Mouse (Mus musculus) cerebellum, adult 18-20 months (tissue): ENCODE measurements around the gene Dnajc17.

ENCODE experiments used
- DNase-seq, 2 experiments: peaks; one replicate each; pipeline ENCODE4 v3.0.0; 2021

The Dnajc17 gene

GRCm38 (mm10) chr2:119208344-119209175 lies at the start of gene Dnajc17, which contains the start of gene Zfyve19:
Gene Dnajc17 (minus strand): TSS chr2:119208795.
Gene Zfyve19 (plus strand): TSS chr2:119208617.
- peak; percentile 96 to 99 for DNase-seq

- DNase-seq, result no peak
Observed at GRCm38 (mm10) chr2:119254976-119255375, 46.4 kb upstream of the Dnajc17 start.

GRCm38 (mm10) chr2:119250826-119251478 lies 42.4 kb upstream of the Dnajc17 start:
- DNase-seq, result peak; percentile 86 to 92

GRCm38 (mm10) chr2:119250377-119250776 lies 41.8 kb upstream of the Dnajc17 start:
- peak; percentile 23 for DNase-seq

GRCm38 (mm10) chr2:119249592-119250061 lies 41.0 kb upstream of the Dnajc17 start:
- DNase-seq, result no peak

- DNase-seq, result no peak
Observed at GRCm38 (mm10) chr2:119247904-119248303, 39.3 kb upstream of the Dnajc17 start.

GRCm38 (mm10) chr2:119245246-119245645 lies 36.7 kb upstream of the Dnajc17 start:
- DNase-seq, result no peak

- no peak for DNase-seq
Observed at GRCm38 (mm10) chr2:119242548-119242947, 34.0 kb upstream of the Dnajc17 start.

- DNase-seq, result no peak
Observed at GRCm38 (mm10) chr2:119240819-119241186, 32.2 kb upstream of the Dnajc17 start.

GRCm38 (mm10) chr2:119240075-119240818 lies 31.7 kb upstream of the Dnajc17 start:
- no peak for DNase-seq

GRCm38 (mm10) chr2:119238671-119239070 lies 30.1 kb upstream of the Dnajc17 start:
- no peak for DNase-seq

GRCm38 (mm10) chr2:119237871-119238220 lies 29.3 kb upstream of the Dnajc17 start:
- DNase-seq, result no peak

GRCm38 (mm10) chr2:119237210-119237870 lies 28.7 kb upstream of the Dnajc17 start, which contains the start of gene Spint1:
Gene Spint1 (plus strand): TSS chr2:119237362.
- DNase-seq, result no peak

GRCm38 (mm10) chr2:119236682-119237209 lies 28.2 kb upstream of the Dnajc17 start:
- no peak for DNase-seq

GRCm38 (mm10) chr2:119229775-119230704 lies 21.4 kb upstream of the Dnajc17 start, which contains the start of gene Ppp1r14d:
Gene Ppp1r14d (minus strand): TSS chr2:119229906.
- DNase-seq, result no peak

- no peak for DNase-seq
Observed at GRCm38 (mm10) chr2:119209176-119209507, 547 bp upstream of the Dnajc17 start.

- no peak for DNase-seq
Observed at GRCm38 (mm10) chr2:119207961-119208343, 643 bp downstream of the Dnajc17 start.

- no peak for DNase-seq
Observed at GRCm38 (mm10) chr2:119203871-119204460, 4.6 kb downstream of the Dnajc17 start.

- DNase-seq, result peak in 1 of 2 experiments; percentile 22
Observed at GRCm38 (mm10) chr2:119202914-119203453, 5.6 kb downstream of the Dnajc17 start.

GRCm38 (mm10) chr2:119198934-119199333 lies 9.7 kb downstream of the Dnajc17 start:
- no peak for DNase-seq

GRCm38 (mm10) chr2:119198049-119198448 lies 10.5 kb downstream of the Dnajc17 start:
- DNase-seq, result no peak
